In the genomic region with DNA sequence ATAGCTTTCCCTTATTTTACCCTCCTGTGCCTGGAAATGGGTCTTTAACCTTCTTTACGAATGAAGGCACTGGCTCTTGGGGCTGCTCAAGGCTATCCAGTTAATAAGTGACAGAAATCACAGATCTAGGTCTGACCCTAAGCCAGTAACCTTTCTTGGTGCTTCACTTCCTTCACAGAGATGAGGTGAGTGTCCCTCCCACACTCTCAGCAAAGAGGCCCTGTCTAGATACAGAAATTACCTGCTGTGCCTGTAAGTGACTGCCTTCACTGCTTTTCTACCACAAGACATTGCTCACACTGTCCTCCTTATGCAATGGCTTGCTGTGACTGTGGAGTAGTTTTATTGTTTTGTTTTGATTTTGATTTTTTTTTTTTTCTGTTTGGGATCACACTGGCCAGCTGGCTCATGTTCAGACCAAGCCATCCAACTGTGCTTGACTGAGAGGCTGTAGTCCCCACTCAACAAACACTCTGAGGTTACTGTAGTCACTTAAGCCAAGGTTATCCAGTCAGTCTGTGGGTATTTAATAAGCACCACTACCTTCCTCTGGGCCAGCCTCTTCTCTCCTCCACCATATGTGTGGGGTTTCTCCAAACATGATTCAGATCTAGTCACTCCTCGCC, we compare ENCODE assay signal across 10 mouse cellular contexts.
A peak's percentile ranks its signal among the peaks of the same experiment; 100 is the strongest.
DNase-seq lines count a peak whose midpoint lies in the region; ATAC-seq and TF ChIP-seq lines count a peak whose summit lies in the region.
"Had no signal": no experiment of that assay in that cellular context is flagged by ENCODE, and none has a peak within 500 bp of the region (broad histone marks: within the 10 kb centered on the region; RNA-seq: fewer than 3 reads in every experiment).

No protein-coding gene starts in this region.

- H3K9me3 ChIP-seq in hindbrain, postnatal 0 days (ENCODE audit: low read length): no peaks in the 10 kb centered on the region
- no peaks in the 10 kb centered on the region for H3K9me3 ChIP-seq in hindbrain, embryonic 13.5 days
- H3K9me3 ChIP-seq in intestine, embryonic 16.5 days (ENCODE audit: control insufficient read depth, low read length): no peaks in the 10 kb centered on the region
- H3K9me3 ChIP-seq: forebrain, embryonic 13.5 days; hindbrain, embryonic 12.5 days; midbrain, embryonic 10.5 days had no signal

- H3K4me1 ChIP-seq in hindbrain, postnatal 0 days (ENCODE audit: insufficient read depth, low read length): peaks cover 7% of the 10 kb centered on the region; the same call in 1 of the 2 replicates
- 0 out of 2 replicates have a peak, but pooled peaks cover 6% of the 10 kb centered on the region for H3K4me1 ChIP-seq in hindbrain, embryonic 13.5 days (replicated peaks)
- peaks cover 24% of the 10 kb centered on the region for H3K4me1 ChIP-seq in intestine, embryonic 16.5 days (ENCODE audit: control insufficient read depth, insufficient read depth, low read length)
- H3K4me1 ChIP-seq: forebrain, embryonic 13.5 days; hindbrain, embryonic 12.5 days; midbrain, embryonic 10.5 days had no signal

- 87% methylated on average over 2 of the region's 2 CpGs for WGBS in hindbrain, postnatal 0 days
- 75% methylated on average over 2 of the region's 2 CpGs for WGBS in hindbrain, embryonic 13.5 days
- WGBS in intestine, embryonic 16.5 days: 58% methylated on average over 2 of the region's 2 CpGs

- H3K36me3 ChIP-seq in hindbrain, postnatal 0 days (ENCODE audit: insufficient read depth, low read length): no peaks in the 10 kb centered on the region
- no peaks in the 10 kb centered on the region for H3K36me3 ChIP-seq in hindbrain, embryonic 13.5 days
- no peaks in the 10 kb centered on the region for H3K36me3 ChIP-seq in intestine, embryonic 16.5 days (ENCODE audit: control insufficient read depth, insufficient read depth, low read length)
- H3K36me3 ChIP-seq: hindbrain, embryonic 12.5 days; midbrain, embryonic 10.5 days had no signal

- H3K4me3 ChIP-seq in hindbrain, postnatal 0 days (ENCODE audit: low read length): no peak overlapping the region
- no peak overlapping the region for H3K4me3 ChIP-seq in hindbrain, embryonic 13.5 days
- H3K4me3 ChIP-seq in intestine, embryonic 16.5 days (ENCODE audit: low read length): no peak overlapping the region
- H3K4me3 ChIP-seq: forebrain, embryonic 13.5 days; hindbrain, embryonic 12.5 days; midbrain, embryonic 10.5 days had no signal

- H3K4me2 ChIP-seq in hindbrain, postnatal 0 days (ENCODE audit: low read depth, low read length): no peak overlapping the region
- H3K4me2 ChIP-seq in hindbrain, embryonic 13.5 days: no peak overlapping the region
- peak overlapping the region; percentile 20 for H3K4me2 ChIP-seq in intestine, embryonic 16.5 days (ENCODE audit: low read depth, low read length)
- H3K4me2 ChIP-seq: forebrain, embryonic 13.5 days; hindbrain, embryonic 12.5 days had no signal

- TF ChIP-seq CTCF in hindbrain, postnatal 0 days (IDR thresholded peaks at IDR 0.05; ENCODE audit: low read depth): no peak

- peak; percentile 52; the same call in 1 of the 2 replicates for ATAC-seq in hindbrain, postnatal 0 days
- no peak for ATAC-seq in hindbrain, embryonic 13.5 days (ENCODE audit: low FRiP score)
- peak; percentile 92 for ATAC-seq in intestine, embryonic 16.5 days
- ATAC-seq: forebrain, embryonic 13.5 days had no signal

- H3K27me3 ChIP-seq in hindbrain, postnatal 0 days (ENCODE audit: insufficient read depth, low read length): no peaks in the 10 kb centered on the region
- H3K27me3 ChIP-seq in hindbrain, embryonic 13.5 days: no peaks in the 10 kb centered on the region
- H3K27me3 ChIP-seq in intestine, embryonic 16.5 days (replicated peaks; ENCODE audit: control insufficient read depth, insufficient read depth, low read length): no peaks in the 10 kb centered on the region
- H3K27me3 ChIP-seq: forebrain, embryonic 13.5 days; hindbrain, embryonic 12.5 days had no signal

- peak; percentile 3 for DNase-seq in hindbrain, postnatal 0 days (ENCODE audit: low spot score)
- peak; percentile 34 for DNase-seq in kidney, postnatal 10 days
- peak; percentile 33 for DNase-seq in skeletal muscle tissue, adult 2 months (ENCODE audit: low read depth, low spot score)
- DNase-seq in layer of hippocampus, adult 8-10 months (ENCODE audit: low spot score in 2 of 2): no peak
- no peak for DNase-seq in urinary bladder, adult 2 months (ENCODE audit: low spot score)

- H3K27ac ChIP-seq in hindbrain, postnatal 0 days: peak overlapping the region; percentile 11; the same call in 1 of the 2 replicates
- no peak overlapping the region for H3K27ac ChIP-seq in hindbrain, embryonic 13.5 days
- H3K27ac ChIP-seq in intestine, embryonic 16.5 days (ENCODE audit: low read length): peak overlapping the region; percentile 98
- H3K27ac ChIP-seq: forebrain, embryonic 13.5 days; hindbrain, embryonic 12.5 days; midbrain, embryonic 10.5 days had no signal

- H3K9ac ChIP-seq in hindbrain, postnatal 0 days (replicated peaks; ENCODE audit: low read length): no peak overlapping the region
- H3K9ac ChIP-seq in hindbrain, embryonic 13.5 days: no peak overlapping the region
- H3K9ac ChIP-seq in intestine, embryonic 16.5 days (ENCODE audit: low read depth, low read length): no peak overlapping the region
- H3K9ac ChIP-seq: forebrain, embryonic 13.5 days; hindbrain, embryonic 12.5 days had no signal

Comparison
In these comparisons a context has a peak if more than half of its experiments do, and no peak if none do; other contexts are left out.
1. DNase-seq: peak in hindbrain, postnatal 0 days (single experiment), kidney, postnatal 10 days (single experiment) and skeletal muscle tissue, adult 2 months (single experiment); none in layer of hippocampus, adult 8-10 months (0 of 2) and urinary bladder, adult 2 months (single experiment).